Mouse (Mus musculus): ENCODE results near the gene Gbp7. TPM values are rescaled to one million over a fixed set of nuclear protein-coding genes. Genes with fewer than 3 reads are reported as not detected.
A peak's percentile ranks its signal among the peaks of the same experiment; 100 is the strongest.
"Not testable (repeated sequence)": the region's sequence is repeated elsewhere in the genome, so short reads cannot be mapped to it uniquely, and the experiment has no call there.

Gbp7 gene
- polyA plus RNA-seq, 1 experiment from 2014 or later, result 5.7 TPM

DNA sequence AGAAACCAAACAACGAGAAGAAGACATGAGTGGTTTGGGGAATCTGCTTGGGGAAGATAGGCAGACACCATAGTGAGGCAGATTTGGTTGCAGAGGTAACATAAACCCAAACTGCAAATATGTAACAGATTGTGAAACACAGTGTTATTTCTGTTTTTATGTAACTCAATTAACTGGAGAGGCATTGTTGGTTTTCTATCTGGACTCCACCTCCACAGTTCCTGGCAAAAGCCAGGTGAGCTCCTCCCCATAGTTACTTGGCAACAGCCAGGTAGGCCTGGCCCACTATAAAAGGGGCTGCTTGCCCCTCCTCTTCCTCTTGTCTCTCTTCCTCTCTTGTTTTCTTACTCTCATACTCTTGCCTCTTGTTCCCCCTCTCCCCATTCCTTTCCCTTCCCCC lies 24.5 kb downstream of the Gbp7 start:
- 83% methylated on average over 1 of the region's 1 CpGs for WGBS
- no peak for ATAC-seq (replicated peaks; ENCODE audit: low FRiP score, low TSS enrichment, low read depth)

DNA sequence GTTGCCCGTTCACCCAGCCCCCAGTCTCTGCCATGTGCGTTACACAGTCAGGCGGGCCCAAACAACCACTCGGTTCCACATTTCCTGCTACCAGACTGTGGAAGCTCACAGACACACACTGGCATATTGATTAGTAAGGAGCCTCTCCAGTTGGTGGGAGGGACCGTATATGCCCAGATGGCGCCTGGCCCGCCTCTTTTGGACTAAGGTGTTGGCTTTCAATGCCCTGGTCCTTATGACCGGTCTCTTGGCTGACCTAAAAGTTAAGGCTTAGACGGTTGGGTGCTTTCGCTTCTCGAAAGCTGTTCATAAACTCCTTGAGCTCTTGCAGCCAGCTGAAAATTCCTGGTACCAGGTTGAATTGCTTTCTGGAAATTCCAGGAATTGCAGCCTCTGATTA lies 25.5 kb downstream of the Gbp7 start:
- ATAC-seq (replicated peaks; ENCODE audit: low FRiP score, low TSS enrichment, low read depth) (no peak), DNase-seq (ENCODE audit: low spot score) (no peak)
- Histone ChIP-seq H3K4me3 (ENCODE audit: low read depth, low read length) (no peak overlapping the region), H3K36me3 (ENCODE audit: control insufficient read depth, insufficient read depth, low read length) (no peaks in the 10 kb centered on the region), H3K27me3 (replicated peaks; ENCODE audit: control insufficient read depth, insufficient read depth, low read length) (no peaks in the 10 kb centered on the region), H3K4me2 (ENCODE audit: low read length) (no peak overlapping the region), H3K27ac (ENCODE audit: low read depth) (no peak overlapping the region), H3K9ac (ENCODE audit: low read length) (no peak overlapping the region), H3K9me3 (ENCODE audit: control insufficient read depth, low read length) (no peaks in the 10 kb centered on the region), H3K4me1 (replicated peaks; ENCODE audit: control insufficient read depth, insufficient read depth, low read length) (no peaks in the 10 kb centered on the region)
- 89% methylated on average over 11 of the region's 11 CpGs for WGBS

More for the DNA sequence above, 24.5 kb downstream of the Gbp7 start:
- Histone ChIP-seq H3K36me3 (ENCODE audit: control insufficient read depth, insufficient read depth, low read length) (no peaks in the 10 kb centered on the region), H3K4me2 (ENCODE audit: low read length) (no peak overlapping the region), H3K27me3 (replicated peaks; ENCODE audit: control insufficient read depth, insufficient read depth, low read length) (no peaks in the 10 kb centered on the region), H3K9ac (ENCODE audit: low read length) (no peak overlapping the region), H3K4me1 (replicated peaks; ENCODE audit: control insufficient read depth, insufficient read depth, low read length) (no peaks in the 10 kb centered on the region), H3K9me3 (ENCODE audit: control insufficient read depth, low read length) (no peaks in the 10 kb centered on the region), H3K4me3 (ENCODE audit: low read depth, low read length) (no peak overlapping the region), H3K27ac (ENCODE audit: low read depth) (no peak overlapping the region)
- DNase-seq (ENCODE audit: low spot score), result no peak

DNA sequence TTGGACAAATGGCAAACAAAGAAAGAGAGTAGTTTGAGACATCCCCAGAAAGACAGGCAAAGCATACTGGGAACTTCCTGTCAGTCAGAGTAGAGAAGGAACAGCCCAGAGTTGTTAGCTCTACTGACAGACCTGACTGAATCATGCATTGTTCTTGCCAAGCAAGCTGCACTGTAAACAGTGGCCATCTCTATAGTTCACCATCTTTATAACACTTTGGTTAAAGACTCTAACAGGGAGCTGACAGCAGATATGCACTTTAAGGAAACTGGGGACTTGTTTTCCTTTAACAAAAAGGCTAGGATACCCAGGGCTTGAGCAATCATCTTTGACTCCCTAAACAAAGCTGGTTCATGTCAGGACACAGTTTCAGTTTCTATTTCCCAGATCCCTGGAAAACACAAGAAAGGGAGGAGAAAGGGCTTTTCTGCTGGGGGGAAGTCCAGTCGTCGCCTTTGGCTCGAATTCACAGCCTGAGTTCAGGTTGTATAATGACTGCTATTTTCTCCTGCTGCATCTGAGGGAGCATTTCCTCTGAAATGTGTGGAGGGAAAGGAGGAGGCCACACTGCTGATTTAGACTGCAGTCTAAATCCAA lies 29.6 kb downstream of the Gbp7 start, which contains the start of gene Gbp3:
TSS of gene Gbp3 (plus strand) at position 395 of the 597 bp plus-strand sequence.
- Histone ChIP-seq H3K4me1 (replicated peaks; ENCODE audit: control insufficient read depth, insufficient read depth, low read length) (no peaks in the 10 kb centered on the region), H3K4me2 (ENCODE audit: low read length) (peak within 1 kb of the TSS; percentile 48), H3K27me3 (replicated peaks; ENCODE audit: control insufficient read depth, insufficient read depth, low read length) (no peaks in the 10 kb centered on the region), H3K27ac (ENCODE audit: low read depth) (no peak within 1 kb of the TSS; the same call in 1 of the 2 replicates), H3K4me3 (ENCODE audit: low read depth, low read length) (peak within 1 kb of the TSS; percentile 31), H3K9ac (ENCODE audit: low read length) (peak within 1 kb of the TSS; percentile 17; the same call in 1 of the 2 replicates), H3K9me3 (ENCODE audit: control insufficient read depth, low read length) (no peaks in the 10 kb centered on the region), H3K36me3 (ENCODE audit: control insufficient read depth, insufficient read depth, low read length) (no peaks in the 10 kb centered on the region)
- 21% methylated on average over 3 of the region's 3 CpGs for WGBS
- ATAC-seq (replicated peaks; ENCODE audit: low FRiP score, low TSS enrichment, low read depth) (no peak), DNase-seq (ENCODE audit: low spot score) (peak; percentile 54)

DNA sequence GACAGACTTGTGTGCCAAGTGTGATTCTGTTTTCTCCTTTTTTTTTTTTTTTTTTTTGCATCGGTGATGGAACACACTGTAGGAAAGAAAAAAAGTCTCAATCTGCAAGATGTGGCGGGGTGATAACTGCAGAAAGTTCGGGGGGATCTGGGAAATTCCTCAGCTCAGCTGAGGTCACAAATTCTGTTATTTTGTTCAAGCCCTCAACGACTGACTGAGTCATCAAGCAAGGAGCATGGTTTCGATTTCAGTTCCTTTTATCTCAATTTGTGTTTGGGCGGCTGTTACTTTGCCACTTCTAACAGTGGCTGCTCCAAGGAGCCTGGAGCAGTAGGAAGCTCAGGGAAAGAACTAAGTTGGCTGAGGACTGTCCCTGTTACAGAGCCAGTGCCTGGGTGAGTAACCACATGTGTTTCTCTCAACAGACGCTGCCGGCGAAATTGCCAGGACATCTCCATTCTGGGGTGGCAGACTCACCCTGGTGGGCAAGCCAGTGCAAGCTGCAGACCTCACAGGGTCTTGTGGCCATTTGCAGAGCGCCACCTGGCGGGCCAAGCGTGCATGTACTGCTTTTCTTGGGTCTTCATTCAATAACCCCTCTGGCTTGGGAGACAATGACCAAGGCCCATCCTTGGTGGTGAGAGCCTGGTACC lies 30.3 kb downstream of the Gbp7 start:
- peak overlapping the region; percentile 17; the same call in 1 of the 2 replicates for H3K9ac ChIP-seq (ENCODE audit: low read length)
- WGBS, result 16% methylated on average over 12 of the region's 12 CpGs
- H3K27me3 ChIP-seq (replicated peaks; ENCODE audit: control insufficient read depth, insufficient read depth, low read length), result no peaks in the 10 kb centered on the region
- ATAC-seq (replicated peaks; ENCODE audit: low FRiP score, low TSS enrichment, low read depth), result peak; percentile 62; the same call in 1 of the 2 replicates
- H3K4me2 ChIP-seq (ENCODE audit: low read length), result peak overlapping the region; percentile 48
- H3K27ac ChIP-seq (ENCODE audit: low read depth), result no peak overlapping the region
- peak; percentile 88 for DNase-seq (ENCODE audit: low spot score)
- no peaks in the 10 kb centered on the region for H3K36me3 ChIP-seq (ENCODE audit: control insufficient read depth, insufficient read depth, low read length)
- H3K4me3 ChIP-seq (ENCODE audit: low read depth, low read length), result peak overlapping the region; percentile 31
- H3K4me1 ChIP-seq (replicated peaks; ENCODE audit: control insufficient read depth, insufficient read depth, low read length), result no peaks in the 10 kb centered on the region
- H3K9me3 ChIP-seq (ENCODE audit: control insufficient read depth, low read length), result no peaks in the 10 kb centered on the region

DNA sequence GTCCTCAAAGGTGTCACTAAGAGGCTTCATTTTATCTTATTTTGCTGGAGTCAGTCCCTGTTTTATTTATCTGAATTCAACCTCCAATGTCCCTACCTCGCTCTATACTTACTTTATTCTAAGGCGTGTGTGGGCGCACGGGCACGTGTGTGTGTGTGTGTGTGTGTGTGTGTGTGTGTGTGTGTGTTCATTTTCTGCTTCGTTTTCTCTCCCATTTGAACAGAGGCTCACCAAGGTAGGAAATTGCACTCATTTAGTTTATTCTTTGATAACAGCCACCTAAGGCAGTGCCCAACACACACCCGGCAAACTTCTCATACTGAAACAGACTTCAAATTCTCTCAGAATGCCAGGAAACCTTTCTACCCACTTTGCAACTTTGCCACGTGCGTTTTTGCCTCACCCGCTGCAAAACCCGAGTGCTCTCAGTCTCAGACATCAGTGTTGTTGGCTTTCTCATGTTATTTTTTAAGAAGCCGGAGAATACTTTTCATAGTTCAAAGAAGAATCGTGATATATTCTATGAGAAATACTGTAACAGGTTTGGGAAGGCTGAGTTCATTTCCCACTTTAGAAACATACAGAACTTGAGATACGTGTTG lies 31.0 kb downstream of the Gbp7 start:
- no peaks in the 10 kb centered on the region for H3K36me3 ChIP-seq (ENCODE audit: control insufficient read depth, insufficient read depth, low read length)
- H3K4me2 ChIP-seq (ENCODE audit: low read length), result no peak overlapping the region
- no peaks in the 10 kb centered on the region for H3K4me1 ChIP-seq (replicated peaks; ENCODE audit: control insufficient read depth, insufficient read depth, low read length)
- no peak for ATAC-seq (replicated peaks; ENCODE audit: low FRiP score, low TSS enrichment, low read depth)
- no peaks in the 10 kb centered on the region for H3K9me3 ChIP-seq (ENCODE audit: control insufficient read depth, low read length)
- no peaks in the 10 kb centered on the region for H3K27me3 ChIP-seq (replicated peaks; ENCODE audit: control insufficient read depth, insufficient read depth, low read length)
- WGBS, result 87% methylated on average over 14 of the region's 14 CpGs
- H3K9ac ChIP-seq (ENCODE audit: low read length), result no peak overlapping the region
- no peak overlapping the region for H3K27ac ChIP-seq (ENCODE audit: low read depth)
- no peak for DNase-seq (ENCODE audit: low spot score)
- H3K4me3 ChIP-seq (ENCODE audit: low read depth, low read length), result no peak overlapping the region

DNA sequence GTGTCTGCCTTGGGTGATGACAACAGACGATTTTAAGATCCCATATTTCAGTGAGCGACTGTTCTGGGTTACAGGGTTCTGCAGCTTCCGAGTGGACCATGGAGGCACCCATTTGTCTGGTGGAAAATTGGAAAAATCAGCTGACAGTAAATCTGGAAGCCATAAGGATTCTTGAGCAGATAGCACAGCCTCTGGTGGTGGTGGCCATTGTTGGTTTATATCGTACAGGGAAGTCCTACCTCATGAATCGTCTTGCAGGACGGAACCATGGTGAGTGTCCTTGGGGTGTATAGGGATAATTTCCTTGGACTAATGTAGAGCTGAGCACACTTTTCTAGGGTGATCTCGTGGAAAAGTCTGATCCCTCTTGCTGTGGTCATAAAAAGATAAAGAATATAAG lies 31.5 kb downstream of the Gbp7 start:
- ATAC-seq (replicated peaks; ENCODE audit: low FRiP score, low TSS enrichment, low read depth) (no peak), DNase-seq (ENCODE audit: low spot score) (no peak)
- H3K4me1 ChIP-seq (replicated peaks; ENCODE audit: control insufficient read depth, insufficient read depth, low read length), result no peaks in the 10 kb centered on the region
- no peak overlapping the region for H3K27ac ChIP-seq (ENCODE audit: low read depth)
- H3K4me3 ChIP-seq (ENCODE audit: low read depth, low read length), result no peak overlapping the region
- H3K9ac ChIP-seq (ENCODE audit: low read length), result no peak overlapping the region
- H3K9me3 ChIP-seq (ENCODE audit: control insufficient read depth, low read length), result no peaks in the 10 kb centered on the region
- H3K27me3 ChIP-seq (replicated peaks; ENCODE audit: control insufficient read depth, insufficient read depth, low read length), result no peaks in the 10 kb centered on the region
- H3K4me2 ChIP-seq (ENCODE audit: low read length), result no peak overlapping the region
- 81% methylated on average over 7 of the region's 7 CpGs for WGBS
- no peaks in the 10 kb centered on the region for H3K36me3 ChIP-seq (ENCODE audit: control insufficient read depth, insufficient read depth, low read length)

DNA sequence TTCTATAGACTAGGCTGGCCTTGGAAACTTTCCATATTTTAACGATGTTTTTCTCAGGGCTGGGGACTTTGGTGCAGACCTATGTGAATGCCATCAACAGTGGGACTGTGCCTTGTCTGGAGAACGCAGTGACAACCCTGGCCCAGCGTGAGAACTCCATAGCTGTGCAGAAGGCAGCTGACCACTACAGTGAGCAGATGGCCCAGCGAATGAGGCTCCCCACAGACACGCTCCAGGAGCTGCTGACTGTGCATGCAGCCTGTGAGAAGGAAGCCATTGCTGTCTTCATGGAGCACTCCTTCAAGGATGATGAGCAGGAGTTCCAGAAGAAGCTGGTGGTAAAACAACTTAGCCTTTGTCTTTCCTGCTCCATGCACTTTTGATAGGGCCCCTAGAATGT lies 37.3 kb downstream of the Gbp7 start:
- ATAC-seq (replicated peaks; ENCODE audit: low FRiP score, low TSS enrichment, low read depth); H3K27me3 ChIP-seq (replicated peaks; ENCODE audit: control insufficient read depth, insufficient read depth, low read length); H3K27ac ChIP-seq (ENCODE audit: low read depth); H3K4me1 ChIP-seq (replicated peaks; ENCODE audit: control insufficient read depth, insufficient read depth, low read length); DNase-seq (ENCODE audit: low spot score); H3K4me2 ChIP-seq (ENCODE audit: low read length); H3K9ac ChIP-seq (ENCODE audit: low read length); H3K4me3 ChIP-seq (ENCODE audit: low read depth, low read length); H3K36me3 ChIP-seq (ENCODE audit: control insufficient read depth, insufficient read depth, low read length); H3K9me3 ChIP-seq (ENCODE audit: control insufficient read depth, low read length): not testable (repeated sequence)
- WGBS, result 72% methylated on average over 5 of the region's 5 CpGs

DNA sequence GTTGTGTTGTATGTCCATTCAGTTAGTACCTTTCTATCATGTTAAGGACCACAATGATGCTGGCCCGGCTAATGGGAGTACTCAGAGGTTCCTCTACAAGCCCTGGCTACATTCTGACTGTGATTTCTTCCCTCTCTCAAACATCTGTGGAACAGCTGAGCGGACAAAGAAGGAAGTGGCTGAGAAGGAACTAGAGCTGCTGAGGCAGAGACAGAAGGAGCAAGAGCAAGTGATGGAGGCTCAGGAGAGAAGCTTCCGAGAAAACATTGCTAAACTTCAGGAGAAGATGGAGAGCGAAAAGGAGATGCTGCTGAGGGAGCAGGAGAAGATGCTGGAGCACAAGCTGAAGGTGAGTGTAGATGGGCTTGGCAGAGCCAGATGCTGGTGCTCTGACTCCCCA lies 40.6 kb downstream of the Gbp7 start:
- H3K9ac ChIP-seq (ENCODE audit: low read length), result no peak overlapping the region
- H3K4me3 ChIP-seq (ENCODE audit: low read depth, low read length), result no peak overlapping the region
- H3K27ac ChIP-seq (ENCODE audit: low read depth), result no peak overlapping the region
- H3K27me3 ChIP-seq (replicated peaks; ENCODE audit: control insufficient read depth, insufficient read depth, low read length), result no peaks in the 10 kb centered on the region
- WGBS, result 93% methylated on average over 4 of the region's 4 CpGs
- DNase-seq (ENCODE audit: low spot score) (no peak), ATAC-seq (replicated peaks; ENCODE audit: low FRiP score, low TSS enrichment, low read depth) (no peak)
- no peak overlapping the region for H3K4me2 ChIP-seq (ENCODE audit: low read length)
- no peaks in the 10 kb centered on the region for H3K36me3 ChIP-seq (ENCODE audit: control insufficient read depth, insufficient read depth, low read length)
- no peaks in the 10 kb centered on the region for H3K9me3 ChIP-seq (ENCODE audit: control insufficient read depth, low read length)
- no peaks in the 10 kb centered on the region for H3K4me1 ChIP-seq (replicated peaks; ENCODE audit: control insufficient read depth, insufficient read depth, low read length)

Measured in intestine, embryonic 14.5 days (tissue).